ENCODE assay signal across 8 mouse cellular contexts in the genomic region with DNA sequence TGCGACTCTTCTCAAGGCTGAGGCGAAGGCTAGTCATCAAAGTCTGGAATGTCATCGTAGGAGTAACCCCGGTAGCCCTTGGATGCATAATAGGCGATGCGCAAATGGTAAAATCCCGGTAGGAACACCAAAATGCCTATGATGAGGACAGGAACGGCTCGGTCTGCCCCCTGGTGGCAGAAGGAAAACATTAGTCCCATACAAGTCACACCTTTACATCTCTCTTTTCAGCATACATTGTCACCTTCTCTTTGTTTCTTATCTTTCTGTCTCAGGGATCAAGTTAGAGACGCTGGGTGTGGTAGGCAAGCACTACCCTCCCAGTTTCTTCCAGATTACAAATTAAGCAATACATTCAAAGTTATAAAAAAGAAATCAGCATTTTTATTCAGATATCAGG. TPM values are rescaled to one million over a fixed set of nuclear protein-coding genes. Genes with fewer than 3 reads are reported as not detected.
DNase-seq lines count a peak whose midpoint lies in the region; ATAC-seq and TF ChIP-seq lines count a peak whose summit lies in the region.
"Not testable (repeated sequence)": the region's sequence is repeated elsewhere in the genome, so short reads cannot be mapped to it uniquely, and the experiment has no call there.

No protein-coding gene starts in this region.

- WGBS in heart, postnatal 0 days = 35% methylated on average over 7 of the region's 10 CpGs
- WGBS in liver, embryonic 13.5 days (ENCODE audit: insufficient replicate concordance) = 38% methylated on average over 10 of the region's 10 CpGs

- not testable (repeated sequence) for TF ChIP-seq POLR2A in brain, embryonic 14.5 days (IDR thresholded peaks at IDR 0.05; ENCODE audit: borderline replicate concordance, extremely low read depth, insufficient read depth, insufficient read length, poor library complexity, severe bottlenecking)

- H3K9me3 ChIP-seq in ES-E14 (ENCODE audit: control insufficient read depth, insufficient read depth, low read depth, low read length); heart, postnatal 0 days (replicated peaks; ENCODE audit: control insufficient read depth, low read length); liver, embryonic 13.5 days (replicated peaks): not testable (repeated sequence)

- peak; percentile 59; the same call in 1 of the 2 replicates for ATAC-seq in erythroid progenitor cell, adult 5-6 weeks (replicated peaks; ENCODE audit: low FRiP score, poor library complexity, severe bottlenecking)
- ATAC-seq in heart, postnatal 0 days (ENCODE audit: insufficient read depth, low read depth) = not testable (repeated sequence)
- ATAC-seq in liver, embryonic 13.5 days (ENCODE audit: low read depth) = peak; percentile 64; the same call in 1 of the 2 replicates

- not testable (repeated sequence) for H3K9ac ChIP-seq in ES-E14 (ENCODE audit: insufficient read depth, low read depth, low read length, poor library complexity, severe bottlenecking); heart, postnatal 0 days (replicated peaks; ENCODE audit: low read depth, low read length); liver, embryonic 13.5 days

- TF ChIP-seq EP300 in heart, postnatal 0 days (IDR thresholded peaks at IDR 0.05; ENCODE audit: low read depth) = not testable (repeated sequence)

- not testable (repeated sequence) for H3K4me3 ChIP-seq in ES-E14 (ENCODE audit: insufficient read depth in 1 of 2, low read depth in 1 of 2, low read length in 2 of 2, poor library complexity in 1 of 2, severe bottlenecking in 1 of 2); heart, postnatal 0 days (ENCODE audit: low read depth, low read length); liver, embryonic 13.5 days (replicated peaks)

- H3K4me1 ChIP-seq in ES-E14 (ENCODE audit: control insufficient read depth in 2 of 2, insufficient read depth in 2 of 2, low read length in 2 of 2, poor library complexity in 1 of 2); heart, postnatal 0 days (ENCODE audit: control insufficient read depth, insufficient read depth): not testable (repeated sequence)
- H3K4me1 ChIP-seq in liver, embryonic 13.5 days (replicated peaks) = peaks cover 16% of the 10 kb centered on the region; the same call in 1 of the 2 replicates

- H3K36me3 ChIP-seq in ES-E14 (ENCODE audit: control insufficient read depth, insufficient read depth, low read length, poor library complexity, severe bottlenecking) = not testable (repeated sequence)
- H3K36me3 ChIP-seq in heart, postnatal 0 days (replicated peaks; ENCODE audit: control insufficient read depth, insufficient read depth, low read length) = peaks cover 32% of the 10 kb centered on the region
- peaks cover 47% of the 10 kb centered on the region for H3K36me3 ChIP-seq in liver, embryonic 13.5 days

- not testable (repeated sequence) for DNase-seq in ES-E14 (ENCODE audit: low read depth, low spot score); liver, embryonic 13.5 days
- DNase-seq in brain, embryonic 14.5 days (ENCODE audit: low read depth) = peak; percentile 68
- DNase-seq in heart, postnatal 0 days (ENCODE audit: low spot score) = peak; percentile 20
- DNase-seq in kidney, postnatal 4 days = peak; percentile 81 to 84
- DNase-seq in neural tube, embryonic 10.5 days (ENCODE audit: extremely low spot score, low spot score) = peak; percentile 42
- DNase-seq in testis, postnatal 10 days (ENCODE audit: low spot score) = peak; percentile 84

- H3K27ac ChIP-seq in ES-E14 (ENCODE audit: insufficient read depth, low read depth, low read length, poor library complexity, severe bottlenecking); heart, postnatal 0 days (ENCODE audit: low read depth); liver, embryonic 13.5 days: not testable (repeated sequence)

- not testable (repeated sequence) for H3K4me2 ChIP-seq in heart, postnatal 0 days (ENCODE audit: low read depth, low read length); liver, embryonic 13.5 days

- in situ Hi-C loops in ES-E14 (cut with MboI; ENCODE audit: low sequenced_read_pairs in 2 of 2, unreplicated experiment in 2 of 2) = loop anchor here (10.0 to 25.0 kb wide), 2 partner anchors 96 to 403 kb away; a partner anchor contains a TSS

- H3K27me3 ChIP-seq in heart, postnatal 0 days (ENCODE audit: control insufficient read depth, insufficient read depth, low read length); liver, embryonic 13.5 days: not testable (repeated sequence)

- TF ChIP-seq CTCF in brain, embryonic 14.5 days (IDR thresholded peaks at IDR 0.05; ENCODE audit: borderline replicate concordance, extremely low read depth, insufficient read depth, insufficient read length) = peak; percentile 12; the same call in 1 of the 2 replicates
- peak; percentile 60 for TF ChIP-seq CTCF in heart, postnatal 0 days (IDR thresholded peaks at IDR 0.05; ENCODE audit: low read depth)

TF ChIP-seq in ES-E14, 5 proteins besides CTCF, POLR2A, EP300 and RAD21:
- 0 out of 2 replicates have a peak, but pooled peaks have one; percentile 31 for TF ChIP-seq ZC3H11A (IDR thresholded peaks at IDR 0.05; ENCODE audit: borderline replicate concordance, low read depth, low read length)

RNA-seq across cellular contexts. Expression of a gene that starts 7.2 kb away (rescaled TPM):
- total RNA-seq in ES-E14 (2012; rRNA removed) = 31.8 and 36.0 TPM in 2 replicates
- 56.9 and 77.4 TPM in 2 replicates for polyA plus RNA-seq in brain, embryonic 14.5 days (2012; rRNA removed)
- 19.7 and 28.8 TPM in 2 replicates for total RNA-seq in erythroid progenitor cell, adult 5-6 weeks (2015; ENCODE audit: low replicate concordance)
- 10.1 and 11.7 TPM in 2 replicates for total RNA-seq in erythroid progenitor cell, adult 5-6 weeks (2017; ENCODE audit: low replicate concordance)
- 32.5 and 46.1 TPM in 2 replicates for total RNA-seq in heart, postnatal 0 days (2014; rRNA removed; ENCODE audit: low replicate concordance)
- 37.1 and 41.8 TPM in 2 replicates for polyA plus RNA-seq in heart, postnatal 0 days (2015; fragmentation: Nextera tagmentation; extraction: Ambion mirVana)
- 17.5 and 21.7 TPM in 2 replicates for polyA plus RNA-seq in liver, embryonic 13.5 days (2015; fragmentation: Nextera tagmentation; extraction: Ambion mirVana)

RNA-seq across cellular contexts. Expression of a gene that starts 12.7 kb away (rescaled TPM):
- 296 and 370 TPM in 2 replicates for total RNA-seq in ES-E14 (2012; rRNA removed)
- 158 and 255 TPM in 2 replicates for polyA plus RNA-seq in brain, embryonic 14.5 days (2012; rRNA removed)
- 898 and 1,003 TPM in 2 replicates for total RNA-seq in erythroid progenitor cell, adult 5-6 weeks (2015; ENCODE audit: low replicate concordance)
- total RNA-seq in erythroid progenitor cell, adult 5-6 weeks (2017; ENCODE audit: low replicate concordance) = 562 and 723 TPM in 2 replicates
- total RNA-seq in heart, postnatal 0 days (2014; rRNA removed; ENCODE audit: low replicate concordance) = 142 and 167 TPM in 2 replicates
- polyA plus RNA-seq in heart, postnatal 0 days (2015; fragmentation: Nextera tagmentation; extraction: Ambion mirVana) = 74.8 and 82.4 TPM in 2 replicates
- polyA plus RNA-seq in liver, embryonic 13.5 days (2015; fragmentation: Nextera tagmentation; extraction: Ambion mirVana) = 369 and 404 TPM in 2 replicates

RNA-seq across cellular contexts. Expression of a gene that starts 22.5 kb away (rescaled TPM):
- 73.9 and 160 TPM in 2 replicates for total RNA-seq in ES-E14 (2012; rRNA removed)
- polyA plus RNA-seq in brain, embryonic 14.5 days (2012; rRNA removed) = 39.5 and 59.5 TPM in 2 replicates
- total RNA-seq in erythroid progenitor cell, adult 5-6 weeks (2015; ENCODE audit: low replicate concordance) = 12.6 and 16.2 TPM in 2 replicates
- 5.9 and 7.9 TPM in 2 replicates for total RNA-seq in erythroid progenitor cell, adult 5-6 weeks (2017; ENCODE audit: low replicate concordance)
- total RNA-seq in heart, postnatal 0 days (2014; rRNA removed; ENCODE audit: low replicate concordance) = 61.5 and 74.0 TPM in 2 replicates
- 22.6 and 26.7 TPM in 2 replicates for polyA plus RNA-seq in heart, postnatal 0 days (2015; fragmentation: Nextera tagmentation; extraction: Ambion mirVana)
- 10.2 and 13.3 TPM in 2 replicates for polyA plus RNA-seq in liver, embryonic 13.5 days (2015; fragmentation: Nextera tagmentation; extraction: Ambion mirVana)
